Mouse (Mus musculus): ENCODE measurements at regions not wholly inside any gene's neighbourhood (a gene's known extent, or its start where the extent isn't known, plus 50 kb on each side); places are given as distances from the start of the nearest gene placed in this dataset.

DNA sequence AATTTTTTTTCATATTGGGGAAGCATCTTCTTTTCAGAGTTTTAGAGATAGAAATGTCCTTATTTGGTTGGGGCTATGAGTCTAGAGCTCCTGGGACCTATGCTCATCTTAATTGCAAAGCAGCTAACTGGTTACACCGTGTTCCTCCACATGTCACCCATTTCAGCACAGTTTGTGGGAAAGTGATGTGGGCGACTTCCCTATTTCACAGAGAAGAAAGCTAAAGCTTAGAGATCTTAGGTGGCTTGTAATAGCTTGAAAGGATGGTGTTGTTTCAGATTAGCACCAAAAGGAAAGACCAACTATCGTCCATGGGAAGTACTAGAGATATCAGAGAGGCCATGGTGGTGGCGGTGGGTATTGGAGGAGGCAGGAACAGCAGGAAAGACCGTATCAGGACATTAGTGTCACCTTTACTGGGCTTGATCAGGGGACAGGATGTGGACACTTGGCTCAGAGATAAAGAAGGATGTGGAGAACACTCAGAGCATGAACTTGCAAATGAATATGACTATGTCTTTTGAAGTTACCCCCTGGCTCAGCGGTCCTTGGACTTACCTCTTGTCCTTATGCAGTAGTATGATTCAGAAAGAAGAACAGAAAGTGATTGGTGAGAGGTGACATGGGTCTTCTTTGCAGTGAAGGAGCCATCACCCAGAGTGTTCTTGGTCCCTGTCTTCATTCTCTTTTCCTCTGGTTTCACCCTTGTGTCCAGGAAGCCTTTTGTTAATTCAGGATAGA, 182.4 kb upstream of the Stt3b start:
- TF ChIP-seq CTCF (IDR thresholded peaks at IDR 0.05; ENCODE audit: low read depth) (no peak), EP300 (optimal IDR thresholded peaks at IDR 0.05) (no peak)

Data from stomach, postnatal 0 days (tissue).